Mouse (Mus musculus): ENCODE measurements around the gene Adamts3.

DNA sequence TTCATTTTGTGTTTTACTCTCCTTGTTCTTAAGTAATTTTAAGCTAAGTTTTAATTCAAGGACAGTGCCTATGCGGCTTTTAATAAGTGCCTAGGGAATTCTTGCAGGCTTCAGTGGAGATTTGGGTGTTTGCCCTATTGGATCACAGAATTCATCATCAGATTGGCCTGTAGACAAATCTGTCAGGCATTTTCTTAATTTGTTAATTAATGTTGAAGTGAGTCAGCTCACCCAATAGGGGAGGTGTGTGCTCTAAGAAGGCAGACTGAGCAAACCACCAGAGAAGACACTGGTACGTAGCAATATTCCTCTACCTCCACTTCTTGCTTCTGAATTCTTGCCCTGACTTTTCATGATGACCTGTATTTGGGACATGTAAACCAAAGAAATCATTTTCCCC is 247.7 kb downstream of the Adamts3 start:
- TF ChIP-seq EP300 (optimal IDR thresholded peaks at IDR 0.05) (no peak), CTCF (IDR thresholded peaks at IDR 0.05; ENCODE audit: low read depth) (no peak)

All from stomach, postnatal 0 days (tissue).